ENCODE assay signal across 15 mouse cellular contexts in the genomic region with DNA sequence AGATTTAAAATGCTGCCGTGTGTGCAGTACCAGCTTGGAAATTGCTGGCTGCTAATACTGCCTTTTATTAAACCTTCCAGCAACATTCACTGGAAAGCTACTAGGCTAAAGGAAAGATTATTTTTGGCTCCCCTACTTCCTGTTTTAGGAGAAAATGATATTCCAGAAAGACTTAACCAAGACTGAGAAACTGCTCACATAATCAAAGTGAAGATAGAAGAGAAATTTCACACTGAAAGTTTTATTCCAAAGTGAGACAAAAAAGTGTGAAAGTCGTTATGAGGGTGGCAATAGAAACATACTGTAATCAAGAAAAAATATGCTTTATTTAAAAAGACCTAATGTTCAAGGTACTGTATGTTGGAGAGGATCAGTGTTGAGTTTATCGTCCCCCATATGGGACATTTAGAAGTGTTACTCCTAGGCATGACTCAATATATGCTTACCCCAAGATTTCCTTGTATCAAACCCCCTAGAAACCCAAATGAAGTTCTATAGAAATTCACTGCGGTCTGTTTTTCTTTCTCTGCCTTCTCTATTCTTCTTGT. TPM values are rescaled to one million over a fixed set of nuclear protein-coding genes. Genes with fewer than 3 reads are reported as not detected.
DNase-seq lines count a peak whose midpoint lies in the region; ATAC-seq and TF ChIP-seq lines count a peak whose summit lies in the region.
"Had no signal": no experiment of that assay in that cellular context is flagged by ENCODE, and none has a peak within 500 bp of the region (broad histone marks: within the 10 kb centered on the region; RNA-seq: fewer than 3 reads in every experiment).

No protein-coding gene starts in this region.

- H3K4me3 ChIP-seq in heart, adult 2 months: no peak overlapping the region
- H3K4me3 ChIP-seq in kidney, adult 2 months (ENCODE audit: insufficient read depth, low read depth, low read length): no peak overlapping the region
- H3K4me3 ChIP-seq in lung, postnatal 0 days (ENCODE audit: low read depth, low read length): no peak overlapping the region
- no peak overlapping the region for H3K4me3 ChIP-seq in limb, embryonic 15.5 days
- no peak overlapping the region for H3K4me3 ChIP-seq in intestine, embryonic 16.5 days (ENCODE audit: low read length)
- H3K4me3 ChIP-seq: hindbrain, embryonic 12.5 days; neural tube, embryonic 13.5 days had no signal

- TF ChIP-seq CTCF in heart, adult 2 months (IDR thresholded peaks at IDR 0.05): no peak
- TF ChIP-seq CTCF in kidney, adult 2 months (conservative IDR thresholded peaks at IDR 0.05; ENCODE audit: insufficient read depth, insufficient read length, low read depth, low read length): no peak
- no peak for TF ChIP-seq CTCF in lung, postnatal 0 days (IDR thresholded peaks at IDR 0.05)

- H3K79me2 ChIP-seq in heart, adult 2 months (replicated peaks; ENCODE audit: control insufficient read depth, insufficient read depth, low read length): no peaks in the 10 kb centered on the region

- H3K27ac ChIP-seq in heart, adult 2 months: peak overlapping the region; percentile 74
- peak overlapping the region; percentile 34 for H3K27ac ChIP-seq in kidney, adult 2 months (ENCODE audit: insufficient read depth, low read depth, low read length)
- peak overlapping the region; percentile 54; the same call in 1 of the 2 replicates for H3K27ac ChIP-seq in lung, postnatal 0 days (ENCODE audit: low read length)
- peak overlapping the region; percentile 66 for H3K27ac ChIP-seq in limb, embryonic 15.5 days
- H3K27ac ChIP-seq in intestine, embryonic 16.5 days (ENCODE audit: low read length): no peak overlapping the region
- H3K27ac ChIP-seq: hindbrain, embryonic 12.5 days; neural tube, embryonic 13.5 days had no signal

- no peak for TF ChIP-seq EP300 in heart, adult 2 months (IDR thresholded peaks at IDR 0.05; ENCODE audit: insufficient read depth, low read depth, low read length)
- no peak for TF ChIP-seq EP300 in lung, postnatal 0 days (IDR thresholded peaks at IDR 0.05)

- ATAC-seq in lung, postnatal 0 days: no peak
- ATAC-seq in limb, embryonic 15.5 days (ENCODE audit: insufficient number of reproducible peaks, low FRiP score, low TSS enrichment, low read depth): no peak
- no peak for ATAC-seq in intestine, embryonic 16.5 days
- ATAC-seq: intestine, postnatal 0 days had no signal

- 61% methylated on average over 4 of the region's 4 CpGs for WGBS in heart, adult 2 months
- 76% methylated on average over 4 of the region's 4 CpGs for WGBS in kidney, adult 2 months
- WGBS in lung, postnatal 0 days: 70% methylated on average over 4 of the region's 4 CpGs
- WGBS in limb, embryonic 15.5 days: 60% methylated on average over 4 of the region's 4 CpGs
- WGBS in intestine, embryonic 16.5 days: 82% methylated on average over 4 of the region's 4 CpGs

- H3K4me1 ChIP-seq in heart, adult 2 months (ENCODE audit: control insufficient read depth, insufficient read depth, low read length): peaks cover 17% of the 10 kb centered on the region
- H3K4me1 ChIP-seq in kidney, adult 2 months (ENCODE audit: control insufficient read depth, insufficient read depth, low read length): peaks cover 13% of the 10 kb centered on the region
- peaks cover 3% of the 10 kb centered on the region; the same call in 1 of the 2 replicates for H3K4me1 ChIP-seq in lung, postnatal 0 days (ENCODE audit: insufficient read depth, low read depth, low read length)
- peaks cover 11% of the 10 kb centered on the region for H3K4me1 ChIP-seq in limb, embryonic 15.5 days
- H3K4me1 ChIP-seq in intestine, embryonic 16.5 days (ENCODE audit: control insufficient read depth, insufficient read depth, low read length): peaks cover 3% of the 10 kb centered on the region; the same call in 1 of the 2 replicates
- H3K4me1 ChIP-seq: hindbrain, embryonic 12.5 days; neural tube, embryonic 13.5 days had no signal

- H3K4me2 ChIP-seq in lung, postnatal 0 days (replicated peaks; ENCODE audit: low read depth, low read length): no peak overlapping the region
- H3K4me2 ChIP-seq in limb, embryonic 15.5 days: no peak overlapping the region
- no peak overlapping the region for H3K4me2 ChIP-seq in intestine, embryonic 16.5 days (ENCODE audit: low read depth, low read length)
- H3K4me2 ChIP-seq: hindbrain, embryonic 12.5 days; neural tube, embryonic 13.5 days had no signal

- intact Hi-C loops in heart, adult 2 months (cut with DNase I): loop anchor here (5.0 kb wide), 1 partner anchor 43 kb away; no protein-coding TSS in a partner anchor

- no peak for TF ChIP-seq POLR2A in heart, adult 2 months (IDR thresholded peaks at IDR 0.05; ENCODE audit: insufficient read depth, low read depth, low read length)
- no peak for TF ChIP-seq POLR2A in kidney, adult 2 months (IDR thresholded peaks at IDR 0.05; ENCODE audit: low read depth, low read length)

- no peaks in the 10 kb centered on the region for H3K9me3 ChIP-seq in lung, postnatal 0 days (ENCODE audit: low read length)
- no peaks in the 10 kb centered on the region for H3K9me3 ChIP-seq in limb, embryonic 15.5 days
- H3K9me3 ChIP-seq in intestine, embryonic 16.5 days (ENCODE audit: control insufficient read depth, low read length): no peaks in the 10 kb centered on the region
- H3K9me3 ChIP-seq: hindbrain, embryonic 12.5 days; neural tube, embryonic 13.5 days had no signal

- no peaks in the 10 kb centered on the region for H3K27me3 ChIP-seq in heart, adult 2 months (ENCODE audit: control insufficient read depth, insufficient read depth, low read length)
- no peaks in the 10 kb centered on the region for H3K27me3 ChIP-seq in kidney, adult 2 months (replicated peaks; ENCODE audit: control insufficient read depth, insufficient read depth, low read length)
- no peaks in the 10 kb centered on the region for H3K27me3 ChIP-seq in lung, postnatal 0 days (replicated peaks; ENCODE audit: insufficient read depth, low read length)
- H3K27me3 ChIP-seq in limb, embryonic 15.5 days: no peaks in the 10 kb centered on the region
- H3K27me3 ChIP-seq in intestine, embryonic 16.5 days (replicated peaks; ENCODE audit: control insufficient read depth, insufficient read depth, low read length): no peaks in the 10 kb centered on the region
- H3K27me3 ChIP-seq: hindbrain, embryonic 12.5 days; neural tube, embryonic 13.5 days had no signal

- H3K9ac ChIP-seq in heart, adult 2 months (ENCODE audit: low read depth, low read length): peak overlapping the region; percentile 8; the same call in 1 of the 2 replicates
- H3K9ac ChIP-seq in lung, postnatal 0 days (replicated peaks; ENCODE audit: low read depth): no peak overlapping the region
- no peak overlapping the region for H3K9ac ChIP-seq in limb, embryonic 15.5 days
- no peak overlapping the region for H3K9ac ChIP-seq in intestine, embryonic 16.5 days (ENCODE audit: low read depth, low read length)
- H3K9ac ChIP-seq: hindbrain, embryonic 12.5 days; neural tube, embryonic 13.5 days had no signal

- no peak for DNase-seq in heart, adult 2 months
- DNase-seq in heart, adult 18-20 months: no peak
- DNase-seq in kidney, adult 2 months: no peak
- no peak for DNase-seq in kidney, postnatal 10 days
- DNase-seq in lung, postnatal 0 days (ENCODE audit: low spot score): no peak
- DNase-seq in lung, postnatal 14 days: no peak
- DNase-seq: cerebellum, adult 8-10 months; right cerebral cortex, postnatal 4 days had no signal

- peaks cover 6% of the 10 kb centered on the region for H3K36me3 ChIP-seq in heart, adult 2 months (ENCODE audit: control insufficient read depth, insufficient read depth, low read length)
- H3K36me3 ChIP-seq in kidney, adult 2 months (ENCODE audit: control insufficient read depth, insufficient read depth, low read length): no peaks in the 10 kb centered on the region
- no peaks in the 10 kb centered on the region for H3K36me3 ChIP-seq in lung, postnatal 0 days (ENCODE audit: insufficient read depth, low read length)
- H3K36me3 ChIP-seq in limb, embryonic 15.5 days: no peaks in the 10 kb centered on the region
- no peaks in the 10 kb centered on the region for H3K36me3 ChIP-seq in intestine, embryonic 16.5 days (ENCODE audit: control insufficient read depth, insufficient read depth, low read length)
- H3K36me3 ChIP-seq: hindbrain, embryonic 12.5 days; neural tube, embryonic 13.5 days had no signal

RNA-seq across cellular contexts. Expression of a gene that starts 48.3 kb away (rescaled TPM):
- 1 to 10 TPM; 1.7 to 2.7 TPM for total RNA-seq in heart, adult 2 months (2021)
- 1.1 and 1.8 TPM in 2 replicates for polyA plus RNA-seq in heart, adult 2 months (2012; rRNA removed)
- 1 to 10 TPM; 1.6 to 1.8 TPM for total RNA-seq in heart, adult 18-20 months (2021)
- 2.2 and 2.4 TPM in 2 replicates for polyA plus RNA-seq in kidney, adult 2 months (2012; rRNA removed)
- polyA plus RNA-seq in lung, postnatal 0 days (2015; fragmentation: Nextera tagmentation; extraction: Ambion mirVana): 10.1 and 12.6 TPM in 2 replicates
- polyA plus RNA-seq in limb, embryonic 15.5 days (2015; fragmentation: Nextera tagmentation; extraction: Ambion mirVana): 28.8 and 29.6 TPM in 2 replicates
- 5.6 and 6.0 TPM in 2 replicates for polyA plus RNA-seq in intestine, embryonic 16.5 days (2015; fragmentation: Nextera tagmentation; extraction: Ambion mirVana)
- total RNA-seq: ES-E14; megakaryocyte-erythroid progenitor cell, adult 5-6 weeks had no signal
